Mouse (Mus musculus) testis, adult 2 months (tissue): ENCODE measurements around the gene Josd1.

Experiments used
- CTCF ChIP-seq: fragments of 200-500 bp; IDR thresholded peaks from 2 replicates; pipeline ENCODE4 v1.5.1; 2012; ENCODE audit warnings: low read depth, mild to moderate bottlenecking, inconsistent platforms, low read length, moderate library complexity; ENCODE audit not compliant: control insufficient read depth, insufficient read depth, insufficient replicate concordance
- POLR2A ChIP-seq: fragments of 200-500 bp; IDR thresholded peaks from 2 replicates; pipeline ENCODE4 v1.6.1; 2012; ENCODE audit warnings: low read depth, mild to moderate bottlenecking, inconsistent platforms, low read length, moderate library complexity; ENCODE audit not compliant: control insufficient read depth

GRCm38 (mm10) chr15:79661852-79662251, 25.9 kb downstream of the Josd1 start:
- peak; percentile 77; the same call in 1 of the 2 replicates for TF ChIP-seq CTCF
- no peak for TF ChIP-seq POLR2A
